Mouse (Mus musculus) hindbrain, embryonic 14.5 days (tissue): ENCODE results near the gene Tln2. TPM values are rescaled to one million over a fixed set of nuclear protein-coding genes. Genes with fewer than 3 reads are reported as not detected.

ENCODE experiments used
- ATAC-seq: fragments of 200-750 bp; cut with Nextera tagmentation; 2 replicates; pipeline ENCODE4 v1.8.0; 2017; ENCODE audit warnings: moderate number of reproducible peaks, mild to moderate bottlenecking, moderate TSS enrichment, moderate library complexity; ENCODE audit not compliant: low FRiP score
- DNase-seq: peaks from one replicate; pipeline ENCODE4 v3.0.0-alpha.2; 2015; ENCODE audit warnings: low spot score
- H3K27ac ChIP-seq: fragments of 300-500 bp; sonication (generic); 2 replicates; pipeline ENCODE4 v1.5.1; 2014; ENCODE audit warnings: mild to moderate bottlenecking, moderate library complexity
- H3K27me3 ChIP-seq: fragments of 300-500 bp; sonication (generic); 2 replicates; pipeline ENCODE4 v1.6.1; 2014; ENCODE audit warnings: mild to moderate bottlenecking, low read length, mixed read lengths; ENCODE audit not compliant: control insufficient read depth, insufficient read depth
- H3K36me3 ChIP-seq: fragments of 300-500 bp; sonication (generic); replicated peaks from 2 replicates; pipeline ENCODE4 v1.6.1; 2014; ENCODE audit not compliant: control insufficient read depth, insufficient read depth
- H3K4me1 ChIP-seq: fragments of 300-500 bp; sonication (generic); replicated peaks from 2 replicates; pipeline ENCODE4 v1.6.1; 2014; ENCODE audit warnings: antibody characterized with exemption, low read length, mixed read lengths; ENCODE audit not compliant: control insufficient read depth, insufficient read depth
- H3K4me2 ChIP-seq: fragments of 300-500 bp; sonication (generic); replicated peaks from 2 replicates; pipeline ENCODE4 v1.6.1; 2014; ENCODE audit warnings: mild to moderate bottlenecking, moderate library complexity
- H3K4me3 ChIP-seq: fragments of 300-500 bp; sonication (generic); replicated peaks from 2 replicates; pipeline ENCODE4 v1.5.1; 2014; ENCODE audit warnings: mild to moderate bottlenecking, low read length
- H3K9ac ChIP-seq: fragments of 300-500 bp; sonication (generic); 2 replicates; pipeline ENCODE4 v1.6.1; 2014
- H3K9me3 ChIP-seq: fragments of 300-500 bp; sonication (generic); 2 replicates; pipeline ENCODE4 v1.6.1; 2016; ENCODE audit warnings: low read length; ENCODE audit not compliant: control insufficient read depth
- WGBS: fragments of 180-500 bp; shearing (Covaris S2); extraction: QIAGEN DNeasy Blood & Tissue Kit; methylation state at CpG from one replicate; pipeline ENCODE4 v1.1.7; 2014; 5-methylcytosine and 5-hydroxymethylcytosine counted together
- microRNA counts: library from miRNA; unstranded; fragments of <30 nt; microRNA quantifications from one replicate; lab custom pipeline; 2016
- microRNA-seq: library from miRNA; unstranded; fragments of <30 nt; microRNA quantifications from one replicate; pipeline ENCODE4, GENCODE M21; 2016
- polyA plus RNA-seq: library from polyadenylated mRNA; unstranded; fragments of >200 nt; fragmentation: Nextera tagmentation; extraction: Ambion mirVana; gene quantifications from 2 replicates; pipeline ENCODE4 v1.2.1, GENCODE M21; 2014

The Tln2 gene
- polyA plus RNA-seq, 1 experiment from 2014 or later = 41.5 TPM

DNA sequence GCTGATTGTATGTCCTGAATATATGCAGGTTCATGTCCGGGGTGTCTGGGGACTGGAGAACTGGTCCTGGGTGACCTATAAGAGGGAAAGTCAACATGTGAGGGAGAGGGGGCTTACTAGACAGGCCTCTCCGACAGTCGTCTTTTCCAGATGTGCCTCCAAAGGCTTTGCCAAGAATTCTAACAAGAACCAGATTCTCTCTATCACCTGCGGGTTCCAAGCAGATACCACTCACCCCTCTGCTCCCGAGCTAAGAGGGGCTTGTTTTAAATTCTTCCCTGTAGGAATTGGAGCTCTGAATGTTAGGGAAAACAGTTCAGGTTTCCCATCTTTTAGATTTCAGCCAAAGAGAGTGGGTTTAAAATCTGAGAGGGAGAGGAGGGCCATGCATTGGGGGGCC lies 381.3 kb downstream of the Tln2 start:
- no peaks in the 10 kb centered on the region for H3K27me3 ChIP-seq
- no peak for ATAC-seq
- no peak overlapping the region for H3K4me2 ChIP-seq
- WGBS = 84% methylated on average over 5 of the region's 5 CpGs
- no peaks in the 10 kb centered on the region for H3K4me1 ChIP-seq
- H3K4me3 ChIP-seq = no peak overlapping the region
- no peaks in the 10 kb centered on the region for H3K9me3 ChIP-seq
- no peak overlapping the region for H3K27ac ChIP-seq
- H3K9ac ChIP-seq = no peak overlapping the region
- no peak for DNase-seq
- no peaks in the 10 kb centered on the region for H3K36me3 ChIP-seq

GRCm38 (mm10) chr9:67176073-67176472 lies 383.4 kb downstream of the Tln2 start:
- Histone ChIP-seq H3K27ac (no peak overlapping the region), H3K4me1 (no peaks in the 10 kb centered on the region), H3K4me2 (no peak overlapping the region), H3K4me3 (no peak overlapping the region), H3K27me3 (no peaks in the 10 kb centered on the region), H3K9ac (no peak overlapping the region), H3K9me3 (no peaks in the 10 kb centered on the region), H3K36me3 (no peaks in the 10 kb centered on the region)
- ATAC-seq (no peak), DNase-seq (no peak)
- WGBS = 85% methylated on average over 8 of the region's 8 CpGs

DNA sequence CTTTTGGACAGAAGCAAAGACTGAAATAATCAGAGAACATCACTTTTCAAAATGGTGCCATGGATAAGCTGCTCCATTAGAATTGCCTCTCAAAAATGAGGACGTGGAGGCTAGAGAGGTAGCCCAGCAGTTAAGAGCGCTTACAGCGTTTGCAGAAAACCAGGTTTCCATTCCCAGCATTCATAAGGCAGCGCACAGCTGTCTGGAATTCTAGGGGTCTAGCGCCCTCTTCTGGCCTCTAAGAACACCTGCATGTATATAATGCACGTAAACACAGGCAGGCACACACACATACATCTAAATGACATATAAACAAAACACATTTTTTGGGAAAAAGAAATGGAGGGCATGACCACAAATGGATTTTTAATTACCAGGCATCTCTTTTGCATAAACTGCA lies 385.7 kb downstream of the Tln2 start:
- 88% methylated on average over 6 of the region's 6 CpGs for WGBS
- ATAC-seq = no peak
- H3K4me3 ChIP-seq = no peak overlapping the region
- no peak overlapping the region for H3K4me2 ChIP-seq
- H3K9me3 ChIP-seq = no peaks in the 10 kb centered on the region
- no peaks in the 10 kb centered on the region for H3K4me1 ChIP-seq
- H3K9ac ChIP-seq = no peak overlapping the region
- H3K27ac ChIP-seq = no peak overlapping the region
- no peaks in the 10 kb centered on the region for H3K36me3 ChIP-seq
- DNase-seq = no peak
- no peaks in the 10 kb centered on the region for H3K27me3 ChIP-seq

GRCm38 (mm10) chr9:67173154-67173553 lies 386.3 kb downstream of the Tln2 start:
- H3K9ac ChIP-seq = no peak overlapping the region
- no peak overlapping the region for H3K4me2 ChIP-seq
- no peaks in the 10 kb centered on the region for H3K4me1 ChIP-seq
- DNase-seq = no peak
- no peak overlapping the region for H3K27ac ChIP-seq
- no peak for ATAC-seq
- H3K4me3 ChIP-seq = no peak overlapping the region
- H3K36me3 ChIP-seq = no peaks in the 10 kb centered on the region
- 93% methylated on average over 4 of the region's 4 CpGs for WGBS
- H3K27me3 ChIP-seq = no peaks in the 10 kb centered on the region
- H3K9me3 ChIP-seq = no peaks in the 10 kb centered on the region

DNA sequence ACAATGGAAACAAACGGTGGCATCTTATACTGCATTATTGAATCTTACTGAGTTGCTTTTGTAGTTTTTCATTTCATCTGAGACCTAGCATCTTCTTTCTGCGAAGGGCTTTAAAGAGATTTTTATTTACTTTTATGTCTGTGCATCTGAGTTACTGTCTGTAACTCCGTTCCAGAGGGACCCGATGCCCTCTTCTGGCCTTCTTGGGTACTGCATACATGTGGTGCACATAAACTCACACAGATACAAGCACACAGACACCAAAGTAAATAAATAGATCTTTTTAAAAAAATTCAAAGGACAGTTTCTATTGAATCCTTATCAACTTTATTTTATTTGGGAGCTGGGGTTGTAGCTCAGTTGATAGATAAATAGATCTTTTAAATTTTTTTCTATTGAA lies 388.1 kb downstream of the Tln2 start:
- H3K27me3 ChIP-seq = no peaks in the 10 kb centered on the region
- WGBS = 99% methylated on average over 4 of the region's 4 CpGs
- H3K36me3 ChIP-seq = no peaks in the 10 kb centered on the region

GRCm38 (mm10) chr9:67170759-67171158 lies 388.7 kb downstream of the Tln2 start:
- Histone ChIP-seq H3K4me1 (no peaks in the 10 kb centered on the region), H3K9me3 (no peaks in the 10 kb centered on the region), H3K4me2 (no peak overlapping the region), H3K27me3 (no peaks in the 10 kb centered on the region), H3K36me3 (no peaks in the 10 kb centered on the region), H3K4me3 (no peak overlapping the region), H3K27ac (no peak overlapping the region), H3K9ac (no peak overlapping the region)
- WGBS = 78% methylated on average over 8 of the region's 8 CpGs
- DNase-seq (no peak), ATAC-seq (no peak)

More for the DNA sequence above, 388.1 kb downstream of the Tln2 start:
- DNase-seq (no peak), ATAC-seq (no peak)
- Histone ChIP-seq H3K9ac (no peak overlapping the region), H3K4me2 (no peak overlapping the region), H3K4me1 (no peaks in the 10 kb centered on the region), H3K27ac (no peak overlapping the region), H3K9me3 (no peaks in the 10 kb centered on the region), H3K4me3 (no peak overlapping the region)

DNA sequence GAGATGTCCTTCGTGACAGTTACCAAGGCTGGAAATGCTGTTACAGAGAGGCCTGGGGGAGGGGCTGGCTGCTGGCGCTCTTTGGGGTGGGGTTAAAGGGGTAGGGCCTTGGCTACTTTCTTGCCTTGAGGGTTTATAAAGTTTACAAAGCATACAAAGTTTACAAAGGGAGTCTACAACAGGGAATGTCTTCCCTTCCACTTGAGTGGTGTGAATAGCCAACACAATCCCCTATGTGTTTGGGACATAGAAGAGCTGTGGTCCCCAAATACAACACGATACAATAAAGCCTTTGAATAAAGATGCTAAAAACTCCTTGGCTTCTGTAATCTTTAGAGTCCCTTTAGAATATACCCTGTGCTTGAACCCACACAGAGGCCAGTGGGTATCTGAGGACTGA lies 389.5 kb downstream of the Tln2 start:
- ATAC-seq = no peak
- H3K36me3 ChIP-seq = no peaks in the 10 kb centered on the region
- 72% methylated on average over 3 of the region's 3 CpGs for WGBS

More for the DNA sequence above, 389.5 kb downstream of the Tln2 start:
- Histone ChIP-seq H3K9ac (no peak overlapping the region), H3K27me3 (no peaks in the 10 kb centered on the region), H3K9me3 (no peaks in the 10 kb centered on the region), H3K4me2 (no peak overlapping the region), H3K27ac (no peak overlapping the region), H3K4me3 (no peak overlapping the region), H3K4me1 (no peaks in the 10 kb centered on the region)
- no peak for DNase-seq

MicroRNAs encoded within 50 kb of the gene (microRNA counts, 519-probe panel; counts per million panel counts)
- microRNA mmu-miR-190 (lab: Ali Mortazavi, UCI) = not detected

Small RNAs within 50 kb of the gene (microRNA-seq; reads per million reads assigned to microRNA genes)
- 104 reads per million, percentile 53 among the genes with 10 or more reads in this experiment for gene Mir190a

Other genes with a start within 250 kb of the Tln2 start
- gene C2cd4b, start 199.7 kb upstream of the Tln2 start, polyA plus RNA-seq = 0.80 and 2.1 TPM in 2 replicates